In the genomic region with DNA sequence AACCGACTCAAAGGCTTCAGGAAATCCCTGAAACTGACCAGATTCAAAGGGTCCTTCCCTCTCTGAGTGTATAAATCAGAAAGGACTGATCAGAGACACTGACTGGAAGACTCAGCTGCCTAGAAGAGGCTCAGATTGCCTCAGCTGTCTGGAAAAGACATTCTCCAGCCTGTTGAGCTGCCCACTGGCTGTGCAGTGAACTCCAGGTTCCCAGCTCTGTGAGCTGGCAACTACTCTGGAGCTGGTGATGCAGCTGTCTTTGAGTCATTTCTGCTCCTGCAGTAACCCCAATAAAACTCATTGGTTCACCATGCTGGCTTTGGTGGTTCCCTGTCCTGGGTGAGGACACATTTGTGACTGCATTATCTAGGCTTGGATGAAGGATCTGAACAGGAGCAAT, we compare ENCODE assay signal across 28 mouse cellular contexts.
"Had no signal": no experiment of that assay in that cellular context is flagged by ENCODE, and none has a peak within 500 bp of the region (broad histone marks: within the 10 kb centered on the region; RNA-seq: fewer than 3 reads in every experiment).

No protein-coding gene starts in this region.

- DNase-seq: cerebellum, adult 2 months; cerebellum, adult 8-10 months; cerebellum, adult 9-10 months; cerebellum, adult 9-11 months; cerebellum, postnatal 10 days; cerebellum, postnatal 14 days; cerebellum, postnatal 25 days; cerebellum, postnatal 36 days; embryo, embryonic 11 days; forebrain, postnatal 0 days; gastrocnemius, adult 2 months; gastrocnemius, postnatal 10 days; gastrocnemius, postnatal 14 days; gastrocnemius, postnatal 25 days; gastrocnemius, postnatal 36 days; heart, adult 11 months; heart, adult 18-20 months had no signal

- ATAC-seq: forebrain, embryonic 13.5 days; forebrain, embryonic 14.5 days; forebrain, embryonic 15.5 days; forebrain, embryonic 16.5 days; forebrain, postnatal 0 days had no signal

- H3K27ac ChIP-seq: embryonic facial prominence, embryonic 10.5 days; embryonic facial prominence, embryonic 12.5 days; embryonic facial prominence, embryonic 13.5 days; embryonic facial prominence, embryonic 15.5 days; forebrain, embryonic 10.5 days; forebrain, embryonic 12.5 days; forebrain, embryonic 13.5 days; forebrain, embryonic 15.5 days had no signal

- H3K9ac ChIP-seq: embryonic facial prominence, embryonic 12.5 days; embryonic facial prominence, embryonic 13.5 days; embryonic facial prominence, embryonic 15.5 days; forebrain, embryonic 12.5 days; forebrain, embryonic 13.5 days; forebrain, embryonic 15.5 days; forebrain, postnatal 0 days had no signal

- H3K4me3 ChIP-seq: embryonic facial prominence, embryonic 10.5 days; embryonic facial prominence, embryonic 12.5 days; embryonic facial prominence, embryonic 13.5 days; embryonic facial prominence, embryonic 15.5 days; erythroblast, embryonic 14.5 days; forebrain, embryonic 10.5 days; forebrain, embryonic 12.5 days; forebrain, embryonic 13.5 days; forebrain, embryonic 15.5 days; gastrocnemius, adult 2 months had no signal

- H3K4me2 ChIP-seq: embryonic facial prominence, embryonic 12.5 days; embryonic facial prominence, embryonic 13.5 days; embryonic facial prominence, embryonic 15.5 days; forebrain, embryonic 12.5 days; forebrain, embryonic 13.5 days; forebrain, embryonic 15.5 days had no signal

- H3K9me3 ChIP-seq: embryonic facial prominence, embryonic 10.5 days; embryonic facial prominence, embryonic 12.5 days; embryonic facial prominence, embryonic 13.5 days; embryonic facial prominence, embryonic 15.5 days; forebrain, embryonic 10.5 days; forebrain, embryonic 12.5 days; forebrain, embryonic 13.5 days; forebrain, embryonic 15.5 days had no signal

- H3K36me3 ChIP-seq: embryonic facial prominence, embryonic 10.5 days; embryonic facial prominence, embryonic 12.5 days; embryonic facial prominence, embryonic 15.5 days; forebrain, embryonic 10.5 days; forebrain, embryonic 12.5 days; forebrain, embryonic 15.5 days had no signal

- H3K27me3 ChIP-seq: embryonic facial prominence, embryonic 12.5 days; embryonic facial prominence, embryonic 13.5 days; embryonic facial prominence, embryonic 15.5 days; forebrain, embryonic 12.5 days; forebrain, embryonic 13.5 days; forebrain, embryonic 15.5 days had no signal
